Mouse (Mus musculus) adrenal gland, adult 8-10 months (tissue): ENCODE measurements at regions not wholly inside any gene's neighbourhood (a gene's known extent, or its start where the extent isn't known, plus 50 kb on each side); places are given as distances from the start of the nearest gene placed in this dataset.
A peak's percentile ranks its signal among the peaks of the same experiment; 100 is the strongest.
"Not testable (repeated sequence)": the region's sequence is repeated elsewhere in the genome, so short reads cannot be mapped to it uniquely, and the experiment has no call there.

Source experiments
- DNase-seq: peaks from one replicate; pipeline ENCODE4 v3.0.0; 2022

GRCm38 (mm10) chr14:87215099-87215498 is 74.1 kb upstream of the Diaph3 start:
- peak; percentile 14 for DNase-seq

GRCm38 (mm10) chr14:87217042-87217441 is 76.0 kb upstream of the Diaph3 start:
- DNase-seq = no peak

- DNase-seq = no peak
Measured at GRCm38 (mm10) chr14:87219975-87220374, 78.9 kb upstream of the Diaph3 start.

- no peak for DNase-seq
Measured at GRCm38 (mm10) chr14:87224870-87225269, 83.8 kb upstream of the Diaph3 start.

GRCm38 (mm10) chr14:87249258-87249657 is 108.2 kb upstream of the Diaph3 start:
- no peak for DNase-seq

- DNase-seq = no peak
Measured at GRCm38 (mm10) chr14:87255484-87256208, 114.6 kb upstream of the Diaph3 start.

- DNase-seq = no peak
Measured at GRCm38 (mm10) chr14:87261726-87262125, 120.7 kb upstream of the Diaph3 start.

GRCm38 (mm10) chr14:87264826-87265225 is 123.8 kb upstream of the Diaph3 start:
- no peak for DNase-seq

- DNase-seq = no peak
Measured at GRCm38 (mm10) chr14:87266309-87266708, 125.3 kb upstream of the Diaph3 start.

GRCm38 (mm10) chr14:87289266-87289665 is 127.2 kb upstream of the Tdrd3 start:
- not testable (repeated sequence) for DNase-seq

GRCm38 (mm10) chr14:87289708-87290243 is 126.7 kb upstream of the Tdrd3 start:
- no peak for DNase-seq

GRCm38 (mm10) chr14:87295206-87295605 is 121.2 kb upstream of the Tdrd3 start:
- DNase-seq = no peak

GRCm38 (mm10) chr14:87297160-87297559 is 119.3 kb upstream of the Tdrd3 start:
- no peak for DNase-seq

GRCm38 (mm10) chr14:87300838-87301237 is 115.6 kb upstream of the Tdrd3 start:
- DNase-seq = no peak

- DNase-seq = no peak
Measured at GRCm38 (mm10) chr14:87301564-87301963, 114.9 kb upstream of the Tdrd3 start.

GRCm38 (mm10) chr14:87305481-87305880 is 111.0 kb upstream of the Tdrd3 start:
- DNase-seq = no peak

GRCm38 (mm10) chr14:87306011-87306410 is 110.4 kb upstream of the Tdrd3 start:
- DNase-seq = no peak

- no peak for DNase-seq
Measured at GRCm38 (mm10) chr14:87308016-87308415, 108.4 kb upstream of the Tdrd3 start.

- DNase-seq = no peak
Measured at GRCm38 (mm10) chr14:87312318-87312717, 104.1 kb upstream of the Tdrd3 start.

GRCm38 (mm10) chr14:87314999-87315732 is 101.3 kb upstream of the Tdrd3 start:
- DNase-seq = no peak

GRCm38 (mm10) chr14:87327841-87328240 is 88.6 kb upstream of the Tdrd3 start:
- DNase-seq = no peak

GRCm38 (mm10) chr14:87337950-87338526 is 78.4 kb upstream of the Tdrd3 start:
- DNase-seq = no peak

- no peak for DNase-seq
Measured at GRCm38 (mm10) chr14:87344540-87344939, 71.9 kb upstream of the Tdrd3 start.
